25 mouse cellular contexts compared by ENCODE assay signal in the genomic region with DNA sequence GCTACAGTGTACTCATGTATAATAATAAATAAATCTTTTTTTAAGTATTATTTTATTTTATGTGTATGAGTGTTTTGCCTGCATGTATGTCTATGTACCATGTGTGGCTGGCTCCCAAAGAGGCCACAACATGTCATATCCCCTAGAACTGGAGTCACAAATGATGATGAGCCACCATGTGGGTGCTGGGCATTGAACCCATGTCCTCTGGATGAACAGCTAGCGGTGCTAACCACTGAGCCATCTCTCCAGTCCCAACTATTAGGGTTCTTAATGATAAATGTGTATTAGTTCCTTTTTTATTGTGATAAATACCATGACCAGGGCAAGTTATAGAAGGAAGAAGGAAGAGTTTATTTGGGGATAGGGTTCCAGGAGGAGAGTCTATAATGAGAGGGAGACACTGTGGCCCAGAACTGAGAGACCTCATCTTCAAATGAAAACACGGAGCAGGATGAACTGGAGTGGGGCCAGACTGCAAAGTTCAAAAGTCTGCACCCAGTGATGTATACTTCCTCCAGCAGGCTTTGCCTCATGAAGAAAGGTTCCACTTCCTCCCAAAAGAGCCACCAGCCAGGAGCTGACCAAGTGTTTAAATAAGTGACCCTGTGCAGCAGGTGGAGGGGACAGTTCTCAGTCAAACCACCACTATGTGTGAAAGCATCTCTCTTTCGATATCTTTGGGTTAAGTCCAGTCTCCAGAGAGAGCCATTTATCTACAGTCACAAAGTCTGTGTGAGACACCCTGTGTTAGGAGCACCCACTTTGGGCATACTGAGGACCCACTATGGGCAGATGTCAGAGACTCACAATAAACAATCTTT.
DNase-seq lines count a peak whose midpoint lies in the region; ATAC-seq and TF ChIP-seq lines count a peak whose summit lies in the region.
"Had no signal": no experiment of that assay in that cellular context is flagged by ENCODE, and none has a peak within 500 bp of the region (broad histone marks: within the 10 kb centered on the region; RNA-seq: fewer than 3 reads in every experiment).

No protein-coding gene starts in this region.

- peak; percentile 15 to 31 for DNase-seq in spleen, adult 18-20 months
- no peak for DNase-seq in spleen, postnatal 4 days (ENCODE audit: low spot score in 2 of 2)
- DNase-seq in naive thymus-derived CD4-positive, alpha-beta T cell, adult 2 months (ENCODE audit: low read depth) = peak; percentile 30
- DNase-seq in stomach, postnatal 0 days (ENCODE audit: low spot score) = no peak
- DNase-seq in layer of hippocampus, adult 18-20 months (ENCODE audit: low spot score in 2 of 2) = no peak
- DNase-seq: adrenal gland, postnatal 25 days; cerebellum, adult 9-10 months; forebrain, postnatal 0 days; gastrocnemius, postnatal 25 days; heart, postnatal 4 days; kidney, adult 11 months; kidney, postnatal 36 days; liver, embryonic 13.5 days; lung, embryonic 14.5 days; thymus, postnatal 25 days had no signal

- H3K9me3 ChIP-seq in stomach, postnatal 0 days (ENCODE audit: control insufficient read depth, low read length) = no peaks in the 10 kb centered on the region
- H3K9me3 ChIP-seq in forebrain, embryonic 15.5 days = no peaks in the 10 kb centered on the region
- H3K9me3 ChIP-seq: forebrain, embryonic 10.5 days; heart, embryonic 10.5 days; hindbrain, embryonic 15.5 days; kidney, embryonic 15.5 days; limb, embryonic 13.5 days; liver, embryonic 13.5 days; midbrain, embryonic 15.5 days had no signal

- peak; percentile 45; the same call in 1 of the 2 replicates for ATAC-seq in common myeloid progenitor, adult 5-6 weeks (replicated peaks; ENCODE audit: low read depth, poor library complexity, severe bottlenecking)
- ATAC-seq in stomach, postnatal 0 days (ENCODE audit: low FRiP score, low TSS enrichment) = peak; percentile 48
- ATAC-seq in forebrain, embryonic 15.5 days (replicated peaks) = no peak
- ATAC-seq in inflammation-experienced regulatory T-cells, adult 6 months = no peak
- ATAC-seq: forebrain, postnatal 0 days; midbrain, embryonic 15.5 days had no signal

- H3K4me1 ChIP-seq in stomach, postnatal 0 days (replicated peaks; ENCODE audit: control insufficient read depth, insufficient read depth) = no peaks in the 10 kb centered on the region
- no peaks in the 10 kb centered on the region for H3K4me1 ChIP-seq in forebrain, embryonic 15.5 days
- H3K4me1 ChIP-seq: hindbrain, embryonic 15.5 days; midbrain, embryonic 15.5 days had no signal

- no peak overlapping the region for H3K4me3 ChIP-seq in stomach, postnatal 0 days (ENCODE audit: low read depth, low read length)
- H3K4me3 ChIP-seq in forebrain, embryonic 15.5 days = no peak overlapping the region
- H3K4me3 ChIP-seq: forebrain, embryonic 10.5 days; heart, embryonic 10.5 days; hindbrain, embryonic 15.5 days; kidney, embryonic 15.5 days; limb, embryonic 13.5 days; liver, embryonic 13.5 days; midbrain, embryonic 15.5 days; myocyte had no signal

- H3K4me2 ChIP-seq in stomach, postnatal 0 days (replicated peaks; ENCODE audit: low read depth) = no peak overlapping the region
- H3K4me2 ChIP-seq in forebrain, embryonic 15.5 days (replicated peaks) = no peak overlapping the region
- H3K4me2 ChIP-seq: hindbrain, embryonic 15.5 days; kidney, embryonic 15.5 days; limb, embryonic 13.5 days; liver, embryonic 13.5 days; lung, embryonic 14.5 days; midbrain, embryonic 15.5 days had no signal

- WGBS in stomach, postnatal 0 days = 73% methylated on average over 3 of the region's 3 CpGs
- WGBS in forebrain, embryonic 15.5 days = 83% methylated on average over 3 of the region's 3 CpGs

- no peak for TF ChIP-seq EP300 in stomach, postnatal 0 days (optimal IDR thresholded peaks at IDR 0.05)

- TF ChIP-seq CTCF in stomach, postnatal 0 days (IDR thresholded peaks at IDR 0.05; ENCODE audit: low read depth) = no peak

- no peaks in the 10 kb centered on the region for H3K36me3 ChIP-seq in stomach, postnatal 0 days (ENCODE audit: control insufficient read depth, insufficient read depth, low read length)
- H3K36me3 ChIP-seq in forebrain, embryonic 15.5 days = no peaks in the 10 kb centered on the region
- H3K36me3 ChIP-seq: forebrain, embryonic 10.5 days; heart, embryonic 10.5 days; hindbrain, embryonic 15.5 days; kidney, embryonic 15.5 days; limb, embryonic 13.5 days; liver, embryonic 13.5 days; midbrain, embryonic 15.5 days had no signal

- H3K9ac ChIP-seq in stomach, postnatal 0 days (ENCODE audit: low read length) = no peak overlapping the region
- H3K9ac ChIP-seq in forebrain, embryonic 15.5 days (replicated peaks) = no peak overlapping the region
- H3K9ac ChIP-seq: forebrain, postnatal 0 days; hindbrain, embryonic 15.5 days; kidney, embryonic 15.5 days; limb, embryonic 13.5 days; liver, embryonic 13.5 days; lung, embryonic 14.5 days; midbrain, embryonic 15.5 days had no signal

- H3K27me3 ChIP-seq in stomach, postnatal 0 days (ENCODE audit: control insufficient read depth, insufficient read depth, low read length) = no peaks in the 10 kb centered on the region
- no peaks in the 10 kb centered on the region for H3K27me3 ChIP-seq in forebrain, embryonic 15.5 days
- H3K27me3 ChIP-seq: hindbrain, embryonic 15.5 days; kidney, embryonic 15.5 days; limb, embryonic 13.5 days; liver, embryonic 13.5 days; midbrain, embryonic 15.5 days had no signal

- H3K27ac ChIP-seq in stomach, postnatal 0 days (replicated peaks) = no peak overlapping the region
- H3K27ac ChIP-seq in forebrain, embryonic 15.5 days (replicated peaks) = no peak overlapping the region
- H3K27ac ChIP-seq: forebrain, embryonic 10.5 days; heart, embryonic 10.5 days; hindbrain, embryonic 15.5 days; kidney, embryonic 15.5 days; limb, embryonic 13.5 days; liver, embryonic 13.5 days; midbrain, embryonic 15.5 days had no signal

Comparison
In these comparisons a context has a peak if more than half of its experiments do, and no peak if none do; other contexts are left out.
1. DNase-seq: peak in spleen, adult 18-20 months (2 of 2) and naive thymus-derived CD4-positive, alpha-beta T cell, adult 2 months (single experiment); none in spleen, postnatal 4 days (0 of 2), stomach, postnatal 0 days (single experiment) and layer of hippocampus, adult 18-20 months (0 of 2).
2. ATAC-seq: peak in common myeloid progenitor, adult 5-6 weeks (single experiment) and stomach, postnatal 0 days (single experiment); none in forebrain, embryonic 15.5 days (single experiment) and inflammation-experienced regulatory T-cells, adult 6 months (single experiment).